Mouse (Mus musculus) cortical plate, adult 2 months (tissue): ENCODE measurements around the gene Cdk8.

Experiments used
- CTCF ChIP-seq: fragments of 200-500 bp; IDR thresholded peaks from 2 replicates; pipeline ENCODE4 v1.5.1; 2011; ENCODE audit warnings: mild to moderate bottlenecking, control low read depth, low read length; ENCODE audit not compliant: insufficient read depth; ENCODE audit errors: extremely low read depth
- POLR2A ChIP-seq: fragments of 200-500 bp; IDR thresholded peaks from 2 replicates; pipeline ENCODE4 v1.6.1; 2011; ENCODE audit warnings: mild to moderate bottlenecking, low read length, control low read depth; ENCODE audit not compliant: insufficient read depth; ENCODE audit errors: extremely low read depth

- TF ChIP-seq CTCF (no peak), POLR2A (no peak)
Measured at GRCm38 (mm10) chr5:146229869-146230650, 970 bp upstream of the Cdk8 start.
